Mouse (Mus musculus) embryonic facial prominence, embryonic 12.5 days (tissue): ENCODE measurements at regions not wholly inside any gene's neighbourhood (a gene's known extent, or its start where the extent isn't known, plus 50 kb on each side); places are given as distances from the start of the nearest gene placed in this dataset.
A peak's percentile ranks its signal among the peaks of the same experiment; 100 is the strongest.

Experiments used
- ATAC-seq: fragments of 200-750 bp; cut with Nextera tagmentation; 2 replicates; pipeline ENCODE4 v1.8.0; 2017; ENCODE audit not compliant: insufficient number of reproducible peaks, insufficient read depth, low FRiP score, low TSS enrichment
- H3K27ac ChIP-seq: fragments of 300-500 bp; sonication (generic); 2 replicates; pipeline ENCODE4 v1.5.1; 2016; ENCODE audit warnings: mild to moderate bottlenecking
- H3K27me3 ChIP-seq: fragments of 300-500 bp; sonication (generic); 2 replicates; pipeline ENCODE4 v1.6.1; 2016; ENCODE audit warnings: mild to moderate bottlenecking, moderate library complexity
- H3K36me3 ChIP-seq: fragments of 300-500 bp; sonication (generic); 2 replicates; pipeline ENCODE4 v1.6.1; 2016; ENCODE audit warnings: mild to moderate bottlenecking
- H3K4me1 ChIP-seq: fragments of 300-500 bp; sonication (generic); 2 replicates; pipeline ENCODE4 v1.6.1; 2016
- H3K4me2 ChIP-seq: fragments of 300-500 bp; sonication (generic); replicated peaks from 2 replicates; pipeline ENCODE4 v1.6.1; 2016; ENCODE audit warnings: mild to moderate bottlenecking, moderate library complexity
- H3K4me3 ChIP-seq: fragments of 300-500 bp; sonication (generic); 2 replicates; pipeline ENCODE4 v1.5.1; 2016; ENCODE audit warnings: mild to moderate bottlenecking
- H3K9ac ChIP-seq: fragments of 300-500 bp; sonication (generic); 2 replicates; pipeline ENCODE4 v1.6.1; 2016; ENCODE audit warnings: mild to moderate bottlenecking, moderate library complexity
- H3K9me3 ChIP-seq: fragments of 300-500 bp; sonication (generic); 2 replicates; pipeline ENCODE4 v1.6.1; 2016; ENCODE audit warnings: mild to moderate bottlenecking, moderate library complexity
- WGBS: fragments of 180-500 bp; shearing (Covaris S2); methylation state at CpG from one replicate; pipeline ENCODE4 v1.1.7; 2016; 5-methylcytosine and 5-hydroxymethylcytosine counted together

- Histone ChIP-seq H3K4me2 (no peak overlapping the region), H3K9ac (no peak overlapping the region), H3K4me3 (no peak overlapping the region), H3K27ac (no peak overlapping the region), H3K9me3 (no peaks in the 10 kb centered on the region), H3K36me3 (no peaks in the 10 kb centered on the region), H3K27me3 (no peaks in the 10 kb centered on the region), H3K4me1 (no peaks in the 10 kb centered on the region)
- no peak for ATAC-seq
Measured at GRCm38 (mm10) chr10:97778531-97778930, 52.0 kb upstream of the C030005K15Rik start.

DNA sequence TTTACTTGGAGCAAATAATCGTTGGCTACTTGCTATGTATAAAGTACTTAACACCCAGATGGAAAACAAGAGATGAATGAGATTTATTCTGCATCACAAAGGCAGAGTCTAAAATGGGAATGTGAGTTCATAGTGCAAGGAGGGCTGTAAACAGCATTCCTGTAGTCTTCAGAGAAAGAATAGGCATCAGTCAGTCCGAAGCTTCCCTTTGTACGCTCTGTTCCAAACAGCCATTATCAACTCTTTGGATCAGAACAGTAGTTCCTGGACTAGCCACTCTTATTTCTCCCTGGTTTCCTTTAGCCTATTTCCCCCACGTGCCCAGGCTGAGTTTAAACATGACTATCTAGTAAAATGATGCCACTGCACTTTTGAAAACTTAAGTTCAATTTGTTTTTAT is 52.8 kb upstream of the C030005K15Rik start:
- ATAC-seq, result no peak
- Histone ChIP-seq H3K9ac (no peak overlapping the region), H3K4me3 (no peak overlapping the region), H3K9me3 (no peaks in the 10 kb centered on the region), H3K27ac (no peak overlapping the region), H3K27me3 (no peaks in the 10 kb centered on the region), H3K4me1 (no peaks in the 10 kb centered on the region), H3K36me3 (no peaks in the 10 kb centered on the region), H3K4me2 (no peak overlapping the region)
- WGBS, result 74% methylated on average over 4 of the region's 4 CpGs

DNA sequence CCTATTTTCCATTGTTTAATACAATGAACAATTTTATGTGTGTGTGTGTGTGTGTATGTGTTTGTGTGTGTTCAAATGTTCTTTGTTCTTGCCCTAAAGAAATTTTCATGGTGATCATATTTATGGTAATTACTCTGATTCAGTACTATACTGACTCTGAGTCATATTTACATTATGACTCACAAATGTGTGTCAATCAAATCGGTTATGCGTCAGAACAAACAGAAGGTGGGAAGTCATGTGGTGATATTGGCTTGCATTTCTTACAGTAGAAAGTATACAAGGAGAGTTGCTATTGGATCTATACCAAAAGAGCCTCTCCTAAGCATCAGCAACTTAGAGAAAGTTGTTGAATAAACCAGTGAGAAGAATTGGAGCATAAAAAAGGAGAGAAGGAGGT is 67.2 kb upstream of the C030005K15Rik start:
- Histone ChIP-seq H3K9me3 (no peaks in the 10 kb centered on the region), H3K4me1 (no peaks in the 10 kb centered on the region), H3K27ac (no peak overlapping the region), H3K9ac (no peak overlapping the region), H3K4me3 (no peak overlapping the region), H3K36me3 (no peaks in the 10 kb centered on the region), H3K4me2 (no peak overlapping the region), H3K27me3 (no peaks in the 10 kb centered on the region)
- WGBS, result 90% methylated on average over 2 of the region's 2 CpGs
- no peak for ATAC-seq

- Histone ChIP-seq H3K4me3 (no peak overlapping the region), H3K36me3 (no peaks in the 10 kb centered on the region), H3K27me3 (no peaks in the 10 kb centered on the region), H3K27ac (peak overlapping the region; percentile 55; the same call in 1 of the 2 replicates), H3K4me1 (0 out of 2 replicates have a peak, but pooled peaks cover 7% of the 10 kb centered on the region), H3K9me3 (no peaks in the 10 kb centered on the region), H3K4me2 (no peak overlapping the region), H3K9ac (no peak overlapping the region)
- no peak for ATAC-seq
- WGBS, result 41% methylated on average over 9 of the region's 9 CpGs
Measured at GRCm38 (mm10) chr10:97801448-97802265, 75.1 kb upstream of the C030005K15Rik start.

- H3K27me3 ChIP-seq, result no peaks in the 10 kb centered on the region
- no peaks in the 10 kb centered on the region for H3K4me1 ChIP-seq
- no peak overlapping the region for H3K4me3 ChIP-seq
- H3K9ac ChIP-seq, result no peak overlapping the region
- H3K27ac ChIP-seq, result no peak overlapping the region
- no peak for ATAC-seq
- no peaks in the 10 kb centered on the region for H3K36me3 ChIP-seq
- H3K9me3 ChIP-seq, result no peaks in the 10 kb centered on the region
- H3K4me2 ChIP-seq, result no peak overlapping the region
- 91% methylated on average over 2 of the region's 2 CpGs for WGBS
Measured at GRCm38 (mm10) chr10:97807947-97808346, 81.4 kb upstream of the C030005K15Rik start.

- Histone ChIP-seq H3K9me3 (no peaks in the 10 kb centered on the region), H3K4me1 (no peaks in the 10 kb centered on the region), H3K27me3 (no peaks in the 10 kb centered on the region), H3K36me3 (no peaks in the 10 kb centered on the region), H3K4me3 (no peak overlapping the region), H3K27ac (no peak overlapping the region), H3K9ac (no peak overlapping the region), H3K4me2 (no peak overlapping the region)
- 85% methylated on average over 3 of the region's 3 CpGs for WGBS
- ATAC-seq, result no peak
Measured at GRCm38 (mm10) chr10:97842574-97842973, 116.0 kb upstream of the C030005K15Rik start.

- WGBS, result 76% methylated on average over 2 of the region's 2 CpGs
- no peak overlapping the region for H3K4me3 ChIP-seq
- no peaks in the 10 kb centered on the region for H3K36me3 ChIP-seq
Measured at GRCm38 (mm10) chr10:97851487-97851886, 124.9 kb upstream of the C030005K15Rik start.

GRCm38 (mm10) chr10:97877088-97877487 is 150.5 kb upstream of the C030005K15Rik start:
- H3K9ac ChIP-seq, result no peak overlapping the region
- no peaks in the 10 kb centered on the region for H3K27me3 ChIP-seq
- no peaks in the 10 kb centered on the region for H3K36me3 ChIP-seq
- no peak overlapping the region for H3K4me3 ChIP-seq
- ATAC-seq, result no peak
- no peak overlapping the region for H3K27ac ChIP-seq
- H3K4me2 ChIP-seq, result no peak overlapping the region
- 37% methylated on average over 3 of the region's 3 CpGs for WGBS
- H3K4me1 ChIP-seq, result no peaks in the 10 kb centered on the region
- no peaks in the 10 kb centered on the region for H3K9me3 ChIP-seq

More at GRCm38 (mm10) chr10:97851487-97851886, 124.9 kb upstream of the C030005K15Rik start:
- Histone ChIP-seq H3K4me2 (no peak overlapping the region), H3K27me3 (no peaks in the 10 kb centered on the region), H3K27ac (no peak overlapping the region), H3K4me1 (no peaks in the 10 kb centered on the region), H3K9me3 (no peaks in the 10 kb centered on the region), H3K9ac (no peak overlapping the region)
- ATAC-seq, result no peak

DNA sequence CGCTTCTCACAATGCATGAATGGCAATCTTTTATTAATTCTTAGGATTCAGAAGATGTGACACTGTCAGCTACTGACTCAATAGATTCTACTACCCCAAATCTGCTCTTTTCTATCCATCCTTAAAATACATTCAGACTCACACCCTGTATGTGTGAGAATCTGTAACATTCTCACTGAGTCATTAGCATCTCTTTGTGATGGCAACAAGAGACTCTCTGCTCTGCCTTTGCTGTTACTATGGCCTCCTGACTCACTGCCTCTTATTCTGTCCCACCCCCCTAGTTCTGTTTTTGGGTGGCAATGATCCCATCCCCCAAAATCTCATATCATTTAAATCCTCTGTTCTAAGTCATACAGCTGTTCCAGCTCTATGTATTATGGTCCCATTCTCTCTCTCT is 159.5 kb upstream of the C030005K15Rik start:
- H3K9ac ChIP-seq, result no peak overlapping the region
- no peaks in the 10 kb centered on the region for H3K4me1 ChIP-seq
- ATAC-seq, result no peak
- no peak overlapping the region for H3K4me2 ChIP-seq
- H3K4me3 ChIP-seq, result no peak overlapping the region
- H3K27me3 ChIP-seq, result no peaks in the 10 kb centered on the region
- H3K36me3 ChIP-seq, result no peaks in the 10 kb centered on the region
- WGBS, result 89% methylated on average over 1 of the region's 1 CpGs
- H3K9me3 ChIP-seq, result no peaks in the 10 kb centered on the region
- no peak overlapping the region for H3K27ac ChIP-seq

DNA sequence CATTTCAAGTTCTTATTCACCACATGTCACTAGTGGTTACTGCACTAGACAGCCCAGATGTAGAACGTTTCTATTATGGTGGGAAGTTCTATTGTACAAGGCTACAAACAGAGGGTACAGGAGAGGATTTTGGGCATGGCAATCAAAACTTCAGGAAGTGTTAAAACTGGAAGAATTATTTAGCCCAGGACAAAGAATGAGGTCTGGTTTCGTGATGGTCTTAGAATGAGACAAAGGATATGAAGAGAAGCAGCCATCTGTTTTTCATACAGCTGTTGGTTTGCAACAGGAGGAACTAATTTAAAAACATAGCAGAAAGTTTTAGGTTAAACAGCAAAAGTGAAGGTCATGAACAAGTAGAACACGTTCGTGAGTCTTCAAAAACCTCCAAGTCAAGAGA is 179.2 kb upstream of the C030005K15Rik start:
- Histone ChIP-seq H3K9ac (no peak overlapping the region), H3K27me3 (no peaks in the 10 kb centered on the region), H3K9me3 (no peaks in the 10 kb centered on the region), H3K36me3 (no peaks in the 10 kb centered on the region), H3K4me1 (no peaks in the 10 kb centered on the region), H3K4me2 (no peak overlapping the region), H3K27ac (no peak overlapping the region), H3K4me3 (no peak overlapping the region)
- 22% methylated on average over 4 of the region's 4 CpGs for WGBS
- ATAC-seq, result no peak; the same call in 1 of the 2 replicates

GRCm38 (mm10) chr10:97925568-97925967 is 199.0 kb upstream of the C030005K15Rik start:
- WGBS, result 30% methylated on average over 4 of the region's 4 CpGs
- no peak for ATAC-seq
- no peaks in the 10 kb centered on the region for H3K4me1 ChIP-seq

GRCm38 (mm10) chr10:97940345-97940744 is 213.8 kb upstream of the C030005K15Rik start:
- H3K27ac ChIP-seq, result no peak overlapping the region
- H3K27me3 ChIP-seq, result no peaks in the 10 kb centered on the region
- WGBS, result 84% methylated on average over 2 of the region's 2 CpGs
- no peak overlapping the region for H3K9ac ChIP-seq
- H3K4me3 ChIP-seq, result no peak overlapping the region
- no peaks in the 10 kb centered on the region for H3K9me3 ChIP-seq
- H3K36me3 ChIP-seq, result no peaks in the 10 kb centered on the region
- H3K4me1 ChIP-seq, result no peaks in the 10 kb centered on the region
- H3K4me2 ChIP-seq, result no peak overlapping the region
- ATAC-seq, result no peak

More at GRCm38 (mm10) chr10:97925568-97925967, 199.0 kb upstream of the C030005K15Rik start:
- Histone ChIP-seq H3K27ac (no peak overlapping the region), H3K9me3 (no peaks in the 10 kb centered on the region), H3K27me3 (no peaks in the 10 kb centered on the region), H3K36me3 (no peaks in the 10 kb centered on the region), H3K4me3 (no peak overlapping the region), H3K9ac (no peak overlapping the region), H3K4me2 (no peak overlapping the region)
